Mouse (Mus musculus) stomach, embryonic 15.5 days (tissue): ENCODE results near the gene Mrpl58. TPM values are rescaled to one million over a fixed set of nuclear protein-coding genes. Genes with fewer than 3 reads are reported as not detected.

Source experiments
- ATAC-seq: fragments of 200-750 bp; cut with Nextera tagmentation; 2 replicates; pipeline ENCODE4 v1.8.0; 2017; ENCODE audit warnings: low read depth, moderate number of reproducible peaks, moderate TSS enrichment; ENCODE audit not compliant: insufficient read depth, low FRiP score
- H3K27ac ChIP-seq: fragments of 300-500 bp; sonication (generic); 2 replicates; pipeline ENCODE4 v1.5.1; 2015; ENCODE audit warnings: mild to moderate bottlenecking, inconsistent platforms
- H3K27me3 ChIP-seq: fragments of 300-500 bp; sonication (generic); replicated peaks from 2 replicates; pipeline ENCODE4 v1.6.1; 2015; ENCODE audit warnings: inconsistent platforms
- H3K36me3 ChIP-seq: fragments of 300-500 bp; sonication (generic); 2 replicates; pipeline ENCODE4 v1.6.1; 2015; ENCODE audit warnings: inconsistent platforms
- H3K4me1 ChIP-seq: fragments of 300-500 bp; sonication (generic); 2 replicates; pipeline ENCODE4 v1.6.1; 2015; ENCODE audit warnings: inconsistent platforms
- H3K4me2 ChIP-seq: fragments of 300-500 bp; sonication (generic); 2 replicates; pipeline ENCODE4 v1.6.1; 2015; ENCODE audit warnings: mild to moderate bottlenecking, inconsistent platforms
- H3K4me3 ChIP-seq: fragments of 300-500 bp; sonication (generic); replicated peaks from 2 replicates; pipeline ENCODE4 v1.5.1; 2015; ENCODE audit warnings: inconsistent platforms
- H3K9ac ChIP-seq: fragments of 300-500 bp; sonication (generic); 2 replicates; pipeline ENCODE4 v1.6.1; 2015; ENCODE audit warnings: inconsistent platforms
- H3K9me3 ChIP-seq: fragments of 300-500 bp; sonication (generic); 2 replicates; pipeline ENCODE4 v1.6.1; 2016; ENCODE audit warnings: inconsistent platforms
- WGBS: fragments of 180-500 bp; shearing (Covaris S2); methylation state at CpG from one replicate; pipeline ENCODE4 v1.1.7; 2015; 5-methylcytosine and 5-hydroxymethylcytosine counted together
- polyA plus RNA-seq: library from polyadenylated mRNA; unstranded; fragments of >200 nt; fragmentation: Nextera tagmentation; extraction: Ambion mirVana; gene quantifications from 2 replicates; pipeline ENCODE4 v1.2.1, GENCODE M21; 2015

Gene Mrpl58
- polyA plus RNA-seq, 1 experiment from 2014 or later, result 184 TPM

GRCm38 (mm10) chr11:115433342-115433741 lies 29.8 kb downstream of the Mrpl58 start:
- no peak for ATAC-seq
- Histone ChIP-seq H3K36me3 (peaks cover 31% of the 10 kb centered on the region), H3K27ac (no peak overlapping the region), H3K4me1 (peaks cover 12% of the 10 kb centered on the region), H3K9ac (no peak overlapping the region), H3K4me3 (no peak overlapping the region), H3K9me3 (no peaks in the 10 kb centered on the region), H3K4me2 (no peak overlapping the region), H3K27me3 (no peaks in the 10 kb centered on the region)
- WGBS, result 75% methylated on average over 6 of the region's 6 CpGs

- Histone ChIP-seq H3K4me3 (peak overlapping the region; percentile 29), H3K36me3 (peaks cover 10% of the 10 kb centered on the region; the same call in 1 of the 2 replicates), H3K9ac (no peak overlapping the region; the same call in 1 of the 2 replicates), H3K27me3 (no peaks in the 10 kb centered on the region), H3K4me2 (peak overlapping the region; percentile 58), H3K4me1 (peaks cover 12% of the 10 kb centered on the region), H3K9me3 (no peaks in the 10 kb centered on the region), H3K27ac (no peak overlapping the region)
- 6% methylated on average over 31 of the region's 31 CpGs for WGBS
- ATAC-seq, result peak; percentile 29; the same call in 1 of the 2 replicates
Observed at GRCm38 (mm10) chr11:115435596-115436337, 32.2 kb downstream of the Mrpl58 start.

- 65% methylated on average over 5 of the region's 5 CpGs for WGBS
- no peak overlapping the region for H3K27ac ChIP-seq
- no peaks in the 10 kb centered on the region for H3K9me3 ChIP-seq
- no peak overlapping the region for H3K9ac ChIP-seq
- H3K27me3 ChIP-seq, result no peaks in the 10 kb centered on the region
- H3K4me2 ChIP-seq, result no peak overlapping the region
- no peaks in the 10 kb centered on the region for H3K36me3 ChIP-seq
- no peak for ATAC-seq
- peaks cover 12% of the 10 kb centered on the region for H3K4me1 ChIP-seq
- no peak overlapping the region for H3K4me3 ChIP-seq
Observed at GRCm38 (mm10) chr11:115437571-115438122, 34.1 kb downstream of the Mrpl58 start.

- WGBS, result 81% methylated on average over 3 of the region's 3 CpGs
- Histone ChIP-seq H3K9me3 (no peaks in the 10 kb centered on the region), H3K27ac (no peak overlapping the region)
Observed at GRCm38 (mm10) chr11:115439326-115439725, 35.8 kb downstream of the Mrpl58 start.

GRCm38 (mm10) chr11:115439906-115440595 lies 36.5 kb downstream of the Mrpl58 start, which contains the start of gene Trim80:
Gene Trim80 (plus strand): TSS chr11:115440545.
- H3K4me3 ChIP-seq, result no peak within 1 kb of the TSS
- H3K27ac ChIP-seq, result no peak within 1 kb of the TSS
- H3K9me3 ChIP-seq, result no peaks in the 10 kb centered on the region
- no peak within 1 kb of the TSS for H3K9ac ChIP-seq
- 0 out of 2 replicates have a peak, but pooled peaks cover 1% of the 10 kb centered on the region for H3K27me3 ChIP-seq
- WGBS, result 92% methylated on average over 9 of the region's 9 CpGs
- ATAC-seq, result no peak
- H3K4me1 ChIP-seq, result peaks cover 12% of the 10 kb centered on the region
- H3K36me3 ChIP-seq, result no peaks in the 10 kb centered on the region
- no peak within 1 kb of the TSS for H3K4me2 ChIP-seq

More at GRCm38 (mm10) chr11:115439326-115439725, 35.8 kb downstream of the Mrpl58 start:
- Histone ChIP-seq H3K4me2 (no peak overlapping the region), H3K4me3 (no peak overlapping the region), H3K9ac (no peak overlapping the region), H3K36me3 (no peaks in the 10 kb centered on the region), H3K4me1 (peaks cover 12% of the 10 kb centered on the region), H3K27me3 (no peaks in the 10 kb centered on the region)
- no peak for ATAC-seq

GRCm38 (mm10) chr11:115441417-115441816 lies 37.9 kb downstream of the Mrpl58 start:
- Histone ChIP-seq H3K36me3 (no peaks in the 10 kb centered on the region), H3K27ac (no peak overlapping the region), H3K4me3 (no peak overlapping the region), H3K9me3 (no peaks in the 10 kb centered on the region), H3K9ac (no peak overlapping the region), H3K4me1 (peaks cover under 1% of the 10 kb centered on the region; the same call in 1 of the 2 replicates), H3K27me3 (0 out of 2 replicates have a peak, but pooled peaks cover 3% of the 10 kb centered on the region), H3K4me2 (no peak overlapping the region)
- WGBS, result 37% methylated on average over 15 of the region's 15 CpGs
- no peak for ATAC-seq

GRCm38 (mm10) chr11:115446906-115447305 lies 43.4 kb downstream of the Mrpl58 start:
- H3K4me1 ChIP-seq, result peaks cover 8% of the 10 kb centered on the region
- 40% methylated on average over 3 of the region's 3 CpGs for WGBS
- H3K27ac ChIP-seq, result no peak overlapping the region
- no peak overlapping the region for H3K4me2 ChIP-seq
- ATAC-seq, result no peak
- 0 out of 2 replicates have a peak, but pooled peaks cover 3% of the 10 kb centered on the region for H3K27me3 ChIP-seq
- no peaks in the 10 kb centered on the region for H3K36me3 ChIP-seq
- no peak overlapping the region for H3K4me3 ChIP-seq
- no peak overlapping the region for H3K9ac ChIP-seq
- H3K9me3 ChIP-seq, result no peaks in the 10 kb centered on the region

GRCm38 (mm10) chr11:115447321-115447885 lies 43.9 kb downstream of the Mrpl58 start:
- no peak overlapping the region for H3K4me2 ChIP-seq
- WGBS, result 77% methylated on average over 11 of the region's 11 CpGs
- no peaks in the 10 kb centered on the region for H3K9me3 ChIP-seq
- peak overlapping the region; percentile 33; the same call in 1 of the 2 replicates for H3K27ac ChIP-seq
- peaks cover 8% of the 10 kb centered on the region for H3K4me1 ChIP-seq
- H3K4me3 ChIP-seq, result no peak overlapping the region
- no peak overlapping the region for H3K9ac ChIP-seq
- 0 out of 2 replicates have a peak, but pooled peaks cover 3% of the 10 kb centered on the region for H3K27me3 ChIP-seq
- no peak for ATAC-seq
- no peaks in the 10 kb centered on the region for H3K36me3 ChIP-seq

- Histone ChIP-seq H3K9me3 (no peaks in the 10 kb centered on the region), H3K9ac (no peak overlapping the region), H3K27ac (peak overlapping the region; percentile 78; the same call in 1 of the 2 replicates), H3K4me3 (no peak overlapping the region), H3K36me3 (no peaks in the 10 kb centered on the region), H3K27me3 (0 out of 2 replicates have a peak, but pooled peaks cover 3% of the 10 kb centered on the region), H3K4me2 (no peak overlapping the region), H3K4me1 (peaks cover 8% of the 10 kb centered on the region)
- peak; percentile 65; the same call in 1 of the 2 replicates for ATAC-seq
- 82% methylated on average over 16 of the region's 16 CpGs for WGBS
Observed at GRCm38 (mm10) chr11:115448075-115448474, 44.5 kb downstream of the Mrpl58 start.

- Histone ChIP-seq H3K4me2 (no peak overlapping the region), H3K9me3 (no peaks in the 10 kb centered on the region), H3K27me3 (0 out of 2 replicates have a peak, but pooled peaks cover 3% of the 10 kb centered on the region), H3K4me3 (no peak overlapping the region), H3K36me3 (no peaks in the 10 kb centered on the region), H3K27ac (peak overlapping the region; percentile 78), H3K9ac (no peak overlapping the region), H3K4me1 (peaks cover 8% of the 10 kb centered on the region)
- 56% methylated on average over 7 of the region's 7 CpGs for WGBS
- ATAC-seq, result peak; percentile 11; the same call in 1 of the 2 replicates
Observed at GRCm38 (mm10) chr11:115448998-115449397, 45.4 kb downstream of the Mrpl58 start.

GRCm38 (mm10) chr11:115450176-115450575 lies 46.6 kb downstream of the Mrpl58 start:
- ATAC-seq, result no peak
- H3K4me1 ChIP-seq, result peaks cover 8% of the 10 kb centered on the region
- H3K36me3 ChIP-seq, result no peaks in the 10 kb centered on the region
- H3K27ac ChIP-seq, result 0 out of 2 replicates have a peak overlapping the region, but pooled peaks have one; percentile 58
- no peak overlapping the region for H3K4me3 ChIP-seq
- 0 out of 2 replicates have a peak, but pooled peaks cover under 1% of the 10 kb centered on the region for H3K27me3 ChIP-seq
- no peaks in the 10 kb centered on the region for H3K9me3 ChIP-seq
- H3K9ac ChIP-seq, result no peak overlapping the region
- H3K4me2 ChIP-seq, result no peak overlapping the region
- 65% methylated on average over 7 of the region's 7 CpGs for WGBS
